Mouse (Mus musculus) natural killer cell, adult 2 months (primary cell): Measurements from ENCODE around the gene Rnaseh2a.

ENCODE experiments used
- DNase-seq, 2 experiments: peaks; one replicate each; pipeline ENCODE4 v3.0.0; 2022; ENCODE audit warnings: low spot score in 2 of 2

Gene Rnaseh2a

GRCm38 (mm10) chr8:84984294-84985048 lies 14.9 kb upstream of the Rnaseh2a start:
- peak; percentile 78 to 90 for DNase-seq

GRCm38 (mm10) chr8:84982499-84983011 lies 13.0 kb upstream of the Rnaseh2a start:
- DNase-seq, result peak; percentile 74 to 83

- no peak for DNase-seq
Observed at GRCm38 (mm10) chr8:84981644-84982498, 12.3 kb upstream of the Rnaseh2a start.

- peak; percentile 79 to 84 for DNase-seq
Observed at GRCm38 (mm10) chr8:84980622-84981358, 11.2 kb upstream of the Rnaseh2a start.

- DNase-seq, result peak; percentile 97
Observed at GRCm38 (mm10) chr8:84979599-84980421, 10.2 kb upstream of the Rnaseh2a start.

GRCm38 (mm10) chr8:84978248-84978940 lies 8.8 kb upstream of the Rnaseh2a start, which contains the start of gene Junb:
Gene Junb, minus strand, starts transcription at chr8:84978718.
- peak; percentile 97 to 98 for DNase-seq

- DNase-seq, result peak; percentile 66 to 75
Observed at GRCm38 (mm10) chr8:84977435-84978247, 8.1 kb upstream of the Rnaseh2a start.

- DNase-seq, result no peak
Observed at GRCm38 (mm10) chr8:84976763-84977434, 7.3 kb upstream of the Rnaseh2a start.

GRCm38 (mm10) chr8:84976031-84976762 lies 6.6 kb upstream of the Rnaseh2a start:
- peak; percentile 96 to 98 for DNase-seq

GRCm38 (mm10) chr8:84975434-84975833 lies 5.9 kb upstream of the Rnaseh2a start:
- DNase-seq, result peak; percentile 89 to 90

- peak; percentile 30 to 52 for DNase-seq
Observed at GRCm38 (mm10) chr8:84974543-84975142, 5.1 kb upstream of the Rnaseh2a start.

- peak; percentile 59 to 65 for DNase-seq
Observed at GRCm38 (mm10) chr8:84973803-84974542, 4.4 kb upstream of the Rnaseh2a start.

GRCm38 (mm10) chr8:84973079-84973478 lies 3.5 kb upstream of the Rnaseh2a start:
- DNase-seq, result no peak

- no peak for DNase-seq
Observed at GRCm38 (mm10) chr8:84970913-84971312, 1.3 kb upstream of the Rnaseh2a start.

- DNase-seq, result no peak
Observed at GRCm38 (mm10) chr8:84970135-84970790, 696 bp upstream of the Rnaseh2a start.

GRCm38 (mm10) chr8:84968650-84969049 lies 917 bp downstream of the Rnaseh2a start:
- no peak for DNase-seq
